Mouse (Mus musculus): Measurements from ENCODE around the gene Ets2. TPM values are rescaled to one million over a fixed set of nuclear protein-coding genes. Genes with fewer than 3 reads are reported as not detected.

The Ets2 gene
- 44.6 and 47.9 TPM in 2 replicates for polyA plus RNA-seq (2016; fragmentation: Nextera tagmentation; extraction: Ambion mirVana)

DNA sequence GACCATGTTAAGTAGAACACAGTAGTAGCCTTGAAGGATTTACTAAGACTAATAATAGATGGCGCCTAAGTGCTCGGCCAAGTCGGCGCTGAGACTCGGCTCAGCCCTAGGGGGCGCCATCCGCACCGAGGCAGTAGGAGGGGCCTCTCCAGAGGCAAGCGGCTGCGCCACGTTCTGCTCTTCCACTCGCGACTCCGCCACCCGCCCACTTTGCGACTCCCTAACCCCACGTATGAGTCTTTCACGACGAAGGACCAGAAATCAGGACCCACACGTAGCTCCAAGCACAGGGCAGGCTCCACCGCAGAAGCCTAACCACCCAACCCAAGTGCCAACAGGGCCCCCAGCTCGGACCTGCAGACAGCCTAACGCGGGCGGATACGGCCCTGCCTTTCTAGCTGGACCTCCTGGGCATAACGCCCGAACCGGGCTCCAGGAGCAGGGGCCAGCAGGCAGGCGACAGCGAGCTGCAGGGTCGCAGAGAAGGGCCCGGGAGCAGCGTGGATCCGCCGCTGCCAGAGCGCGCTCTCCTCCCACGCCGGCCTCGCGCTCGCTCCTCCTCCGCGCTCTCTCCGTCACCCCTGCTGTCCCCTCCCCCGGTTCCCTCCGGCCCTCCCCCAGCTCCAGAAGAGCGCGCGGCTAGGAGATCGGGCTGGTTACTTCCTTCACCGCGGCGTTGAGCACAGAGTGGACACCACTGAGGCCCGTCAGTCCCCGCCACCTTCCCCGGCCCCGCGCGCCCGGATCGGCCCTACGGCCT is at the start of gene Ets2:
Gene Ets2 (plus strand): TSS at position 274 of the 760 bp plus-strand sequence.
- peak within 1 kb of the TSS; percentile 87 for H3K27ac ChIP-seq
- H3K36me3 ChIP-seq: no peaks in the 10 kb centered on the region
- 0% methylated on average over 45 of the region's 64 CpGs for WGBS
- peak within 1 kb of the TSS; percentile 87 for H3K4me3 ChIP-seq
- H3K4me2 ChIP-seq (replicated peaks): peak within 1 kb of the TSS; percentile 95
- H3K9me3 ChIP-seq (replicated peaks): no peaks in the 10 kb centered on the region
- H3K27me3 ChIP-seq: no peaks in the 10 kb centered on the region
- ATAC-seq (ENCODE audit: low FRiP score): peak; percentile 94
- H3K4me1 ChIP-seq: peaks cover 18% of the 10 kb centered on the region
- peak within 1 kb of the TSS; percentile 87 for H3K9ac ChIP-seq

DNA sequence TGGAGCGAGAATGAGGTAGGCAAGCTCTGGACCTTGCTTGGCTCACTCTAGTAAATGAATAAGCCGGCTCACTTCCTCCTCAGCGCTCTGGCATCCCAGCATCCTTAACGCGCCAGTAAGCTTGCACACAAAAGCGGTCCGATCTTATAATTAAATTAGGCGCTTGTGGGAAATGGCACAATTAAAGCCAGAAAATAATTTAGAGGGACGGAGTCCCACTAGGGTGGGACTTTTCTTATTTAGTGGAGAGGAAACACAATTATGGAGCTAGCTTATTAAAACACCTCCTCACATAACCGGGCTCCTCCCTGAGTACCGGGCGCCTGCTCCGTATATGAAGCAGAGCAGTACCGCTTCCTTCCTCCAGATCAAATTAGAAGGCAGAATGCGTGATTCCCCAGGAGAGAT is 47.7 kb upstream of the Ets2 start:
- H3K4me1 ChIP-seq: no peaks in the 10 kb centered on the region
- ATAC-seq (ENCODE audit: low FRiP score): 0 out of 2 replicates have a peak, but pooled peaks have one; percentile 50
- no peak overlapping the region for H3K27ac ChIP-seq
- no peaks in the 10 kb centered on the region for H3K27me3 ChIP-seq
- 77% methylated on average over 15 of the region's 15 CpGs for WGBS
- no peaks in the 10 kb centered on the region for H3K36me3 ChIP-seq
- peaks cover 13% of the 10 kb centered on the region for H3K9me3 ChIP-seq (replicated peaks)
- H3K4me3 ChIP-seq: no peak overlapping the region
- H3K9ac ChIP-seq: no peak overlapping the region
- H3K4me2 ChIP-seq (replicated peaks): no peak overlapping the region; the same call in 1 of the 2 replicates

DNA sequence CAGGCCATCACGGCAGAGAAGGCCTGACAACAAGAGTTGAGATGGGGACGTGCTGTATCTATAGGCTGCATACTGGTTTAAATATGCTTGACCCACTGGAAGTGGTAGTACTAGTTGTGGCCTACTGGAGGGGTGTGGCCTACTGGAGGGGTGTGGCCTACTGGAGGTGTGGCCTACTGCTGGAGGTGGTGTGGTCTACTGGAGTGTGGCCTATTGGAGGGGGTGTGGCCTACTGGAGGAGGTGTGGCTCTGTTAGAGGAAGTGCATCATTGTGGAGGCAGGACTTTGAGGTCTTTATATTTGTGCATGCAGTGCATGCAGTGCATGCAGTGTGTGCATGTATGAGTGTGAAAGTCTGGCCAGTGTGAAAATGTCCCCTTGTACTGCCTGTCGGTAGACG is 45.3 kb upstream of the Ets2 start:
- no peak overlapping the region for H3K27ac ChIP-seq
- no peak for ATAC-seq (ENCODE audit: low FRiP score)
- no peak overlapping the region for H3K4me3 ChIP-seq
- H3K27me3 ChIP-seq: no peaks in the 10 kb centered on the region; the same call in 1 of the 2 replicates
- no peak overlapping the region for H3K4me2 ChIP-seq (replicated peaks)
- H3K9me3 ChIP-seq (replicated peaks): peaks cover 13% of the 10 kb centered on the region
- 97% methylated on average over 4 of the region's 4 CpGs for WGBS
- no peaks in the 10 kb centered on the region for H3K4me1 ChIP-seq
- no peak overlapping the region for H3K9ac ChIP-seq
- no peaks in the 10 kb centered on the region for H3K36me3 ChIP-seq

DNA sequence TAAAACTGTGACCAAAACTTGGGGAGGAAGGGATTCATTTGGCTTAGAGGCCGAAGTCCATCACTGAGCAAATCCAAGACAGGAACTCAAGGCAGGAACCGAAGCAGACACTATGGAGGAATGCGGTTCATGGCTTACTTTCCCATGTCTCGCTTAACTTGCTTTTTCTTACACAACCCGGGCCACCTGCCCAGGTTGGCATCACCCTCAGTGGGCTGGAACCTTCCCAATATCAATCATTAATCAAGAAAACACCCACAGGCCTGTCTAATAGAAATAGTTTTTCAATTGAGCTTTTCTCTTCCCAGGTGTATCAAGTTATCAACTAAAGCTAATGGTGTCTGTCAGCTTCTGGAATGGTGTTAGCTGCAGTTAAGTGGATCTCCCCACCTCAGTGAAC is 44.7 kb upstream of the Ets2 start:
- WGBS: 94% methylated on average over 5 of the region's 5 CpGs
- Histone ChIP-seq H3K4me2 (replicated peaks) (no peak overlapping the region), H3K27ac (no peak overlapping the region), H3K9ac (no peak overlapping the region), H3K4me3 (no peak overlapping the region), H3K9me3 (replicated peaks) (peaks cover 13% of the 10 kb centered on the region), H3K36me3 (no peaks in the 10 kb centered on the region), H3K27me3 (no peaks in the 10 kb centered on the region; the same call in 1 of the 2 replicates), H3K4me1 (no peaks in the 10 kb centered on the region)
- ATAC-seq (ENCODE audit: low FRiP score): no peak

DNA sequence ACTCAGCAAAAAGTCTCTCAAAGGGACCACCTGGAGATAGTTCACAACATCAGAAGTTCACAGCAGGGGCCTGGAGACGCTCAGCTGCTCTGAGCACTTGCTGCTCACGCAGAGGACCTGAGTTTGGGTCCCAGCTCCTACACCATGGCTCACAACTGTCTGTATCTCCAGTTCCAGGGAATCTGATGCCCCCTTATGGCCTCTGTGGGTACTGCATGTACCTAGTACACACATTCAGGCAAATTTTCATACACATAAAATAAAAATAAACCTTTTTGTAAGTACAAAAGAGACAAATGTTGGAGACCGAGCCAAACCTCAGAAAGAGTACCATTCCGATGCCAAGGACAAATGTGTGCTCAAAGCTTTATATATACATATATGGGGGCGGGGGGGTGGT is 44.1 kb upstream of the Ets2 start:
- Histone ChIP-seq H3K4me2 (replicated peaks) (no peak overlapping the region), H3K27ac (no peak overlapping the region), H3K27me3 (no peaks in the 10 kb centered on the region; the same call in 1 of the 2 replicates), H3K9ac (no peak overlapping the region), H3K36me3 (no peaks in the 10 kb centered on the region), H3K4me3 (no peak overlapping the region), H3K9me3 (replicated peaks) (peaks cover 13% of the 10 kb centered on the region), H3K4me1 (no peaks in the 10 kb centered on the region)
- WGBS: 94% methylated on average over 5 of the region's 5 CpGs
- no peak for ATAC-seq (ENCODE audit: low FRiP score)

DNA sequence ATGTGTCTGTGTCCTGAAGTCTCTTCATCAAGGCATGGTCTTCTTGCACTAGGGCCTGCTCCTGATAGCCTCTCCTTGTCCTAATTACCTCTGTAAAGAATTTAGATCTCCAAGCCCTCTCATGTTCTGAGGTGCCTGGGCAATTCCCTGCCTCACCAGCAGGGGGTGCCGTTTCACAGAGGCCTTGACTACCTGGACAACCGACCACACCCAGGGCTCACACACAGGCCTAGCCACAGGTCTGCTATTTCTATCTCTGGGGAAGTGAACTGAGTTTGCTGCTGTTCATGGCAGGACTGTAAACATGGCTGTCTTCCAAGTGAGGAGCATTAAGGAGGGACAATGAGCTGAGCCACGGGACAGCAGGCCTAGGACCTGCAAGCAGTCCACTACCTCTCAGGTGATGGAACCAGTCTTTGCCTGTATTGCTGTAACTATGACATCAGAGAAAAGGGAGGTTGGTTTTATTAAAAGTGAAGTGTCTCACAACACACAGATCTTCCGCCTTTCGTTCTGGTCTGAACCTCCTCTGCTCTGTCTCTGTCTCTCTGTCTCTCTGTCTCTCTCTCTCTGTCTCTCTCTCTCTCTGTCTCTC is 42.9 kb upstream of the Ets2 start:
- Histone ChIP-seq H3K36me3 (no peaks in the 10 kb centered on the region), H3K27ac (no peak overlapping the region), H3K9ac (no peak overlapping the region), H3K27me3 (no peaks in the 10 kb centered on the region; the same call in 1 of the 2 replicates), H3K9me3 (replicated peaks) (peaks cover 13% of the 10 kb centered on the region), H3K4me3 (no peak overlapping the region), H3K4me2 (replicated peaks) (no peak overlapping the region), H3K4me1 (no peaks in the 10 kb centered on the region)
- WGBS: 63% methylated on average over 5 of the region's 5 CpGs
- ATAC-seq (ENCODE audit: low FRiP score): no peak

DNA sequence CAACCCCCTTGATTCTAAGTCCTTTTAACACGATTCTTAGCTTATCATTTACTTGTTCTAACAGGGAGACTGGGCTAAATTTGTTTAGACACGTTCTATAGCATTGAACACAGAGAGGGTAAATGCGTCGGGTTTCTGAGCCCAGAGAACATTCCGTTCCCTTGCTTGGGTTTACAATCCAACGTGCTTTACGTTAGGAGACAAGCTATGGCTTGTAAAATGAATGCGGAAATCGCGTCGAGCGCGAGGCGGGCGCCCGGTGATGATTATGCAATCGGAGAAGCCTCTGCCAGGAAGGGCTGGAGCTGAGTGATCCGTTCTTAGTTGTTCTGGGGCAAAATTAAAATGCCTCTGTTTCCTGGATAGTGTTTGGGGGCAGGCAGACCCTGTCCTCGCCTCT is 42.4 kb upstream of the Ets2 start:
- Histone ChIP-seq H3K4me1 (no peaks in the 10 kb centered on the region), H3K27me3 (no peaks in the 10 kb centered on the region; the same call in 1 of the 2 replicates), H3K4me2 (replicated peaks) (no peak overlapping the region), H3K36me3 (no peaks in the 10 kb centered on the region), H3K27ac (no peak overlapping the region), H3K9ac (no peak overlapping the region), H3K9me3 (replicated peaks) (peaks cover 13% of the 10 kb centered on the region), H3K4me3 (no peak overlapping the region)
- no peak for ATAC-seq (ENCODE audit: low FRiP score)
- 86% methylated on average over 19 of the region's 19 CpGs for WGBS

DNA sequence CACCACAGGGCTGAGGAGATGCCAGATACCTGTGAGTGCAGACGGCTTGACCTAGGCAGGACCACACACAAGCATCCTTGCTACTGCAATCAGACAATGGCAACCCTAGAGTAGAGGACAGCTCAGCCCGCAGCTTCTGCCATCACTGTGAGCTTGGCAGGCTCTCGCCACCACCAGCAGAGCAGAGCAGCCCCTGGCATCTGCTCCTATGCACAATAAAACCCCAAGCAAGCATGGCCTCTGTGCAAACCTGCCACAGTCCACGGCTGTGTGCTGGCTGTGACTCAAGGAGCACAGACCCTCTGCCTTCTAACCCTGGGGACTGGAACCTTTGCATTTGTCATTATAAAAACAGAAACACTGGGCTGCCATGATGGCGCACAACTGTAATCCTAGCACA is 41.0 kb upstream of the Ets2 start:
- 79% methylated on average over 5 of the region's 5 CpGs for WGBS
- Histone ChIP-seq H3K27ac (no peak overlapping the region), H3K27me3 (no peaks in the 10 kb centered on the region; the same call in 1 of the 2 replicates), H3K9me3 (replicated peaks) (peaks cover 13% of the 10 kb centered on the region), H3K4me3 (no peak overlapping the region), H3K4me1 (no peaks in the 10 kb centered on the region), H3K36me3 (no peaks in the 10 kb centered on the region), H3K9ac (no peak overlapping the region), H3K4me2 (replicated peaks) (no peak overlapping the region)
- ATAC-seq (ENCODE audit: low FRiP score): no peak

DNA sequence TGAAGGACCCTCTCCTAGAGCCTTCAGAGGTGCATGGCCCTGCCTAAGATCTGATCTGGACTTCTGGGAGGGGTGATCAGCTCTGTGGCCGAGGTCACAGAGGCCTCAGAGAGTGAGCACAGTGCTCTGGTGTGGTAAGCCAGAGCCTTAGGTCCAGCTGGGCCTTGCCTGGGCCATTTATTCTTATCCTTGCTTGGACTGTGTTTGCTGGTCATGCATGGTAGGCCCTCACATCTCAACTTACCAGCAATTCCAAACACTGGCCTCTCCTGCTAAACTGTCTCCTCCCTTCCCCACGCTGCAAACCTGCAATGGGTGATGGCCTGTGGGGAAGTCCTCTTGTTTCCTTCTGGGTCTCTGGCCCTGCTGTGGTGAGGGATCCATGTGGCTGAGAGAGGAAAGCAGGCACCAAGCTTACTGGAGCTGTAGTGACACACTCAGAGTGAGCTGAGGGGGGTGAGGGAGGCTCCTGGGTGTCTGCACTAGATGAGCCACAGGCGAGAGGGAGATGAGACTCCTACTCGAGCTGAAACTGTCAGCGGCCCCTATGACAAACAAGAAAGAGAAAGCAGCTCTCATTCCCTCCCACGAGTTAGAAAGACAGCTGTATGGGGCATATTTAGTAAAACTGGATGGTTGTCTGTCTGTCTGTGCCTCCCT is 36.3 kb upstream of the Ets2 start:
- Histone ChIP-seq H3K27ac (no peak overlapping the region), H3K9ac (no peak overlapping the region), H3K36me3 (no peaks in the 10 kb centered on the region), H3K27me3 (no peaks in the 10 kb centered on the region), H3K4me2 (replicated peaks) (no peak overlapping the region), H3K4me1 (0 out of 2 replicates have a peak, but pooled peaks cover 3% of the 10 kb centered on the region), H3K9me3 (replicated peaks) (no peaks in the 10 kb centered on the region), H3K4me3 (no peak overlapping the region)
- ATAC-seq (ENCODE audit: low FRiP score): no peak
- WGBS: 78% methylated on average over 6 of the region's 6 CpGs

DNA sequence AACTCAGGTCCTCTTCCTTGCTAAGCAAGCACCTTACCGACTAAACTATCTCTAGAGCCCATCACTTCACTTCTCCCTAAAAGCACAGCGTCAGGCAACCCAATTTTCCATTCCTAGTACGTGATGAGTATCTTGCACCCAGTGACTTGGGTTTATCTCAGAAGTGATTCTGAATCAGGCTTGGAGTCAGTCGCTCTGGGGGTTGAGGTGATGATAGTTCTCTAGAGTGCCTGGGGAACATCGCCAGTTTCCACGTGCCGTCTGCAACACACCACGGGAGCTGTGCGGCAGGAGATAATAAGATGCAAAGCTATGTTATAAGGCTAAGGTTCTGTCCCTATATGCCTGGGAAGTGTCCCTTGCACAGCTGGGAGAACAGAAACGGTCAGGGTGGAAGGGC is 35.6 kb upstream of the Ets2 start:
- H3K27ac ChIP-seq: no peak overlapping the region
- 90% methylated on average over 10 of the region's 10 CpGs for WGBS
- no peak overlapping the region for H3K9ac ChIP-seq
- ATAC-seq (ENCODE audit: low FRiP score): no peak
- 0 out of 2 replicates have a peak, but pooled peaks cover 3% of the 10 kb centered on the region for H3K4me1 ChIP-seq
- no peaks in the 10 kb centered on the region for H3K27me3 ChIP-seq
- no peaks in the 10 kb centered on the region for H3K9me3 ChIP-seq (replicated peaks)
- H3K36me3 ChIP-seq: no peaks in the 10 kb centered on the region
- no peak overlapping the region for H3K4me3 ChIP-seq
- no peak overlapping the region for H3K4me2 ChIP-seq (replicated peaks)

DNA sequence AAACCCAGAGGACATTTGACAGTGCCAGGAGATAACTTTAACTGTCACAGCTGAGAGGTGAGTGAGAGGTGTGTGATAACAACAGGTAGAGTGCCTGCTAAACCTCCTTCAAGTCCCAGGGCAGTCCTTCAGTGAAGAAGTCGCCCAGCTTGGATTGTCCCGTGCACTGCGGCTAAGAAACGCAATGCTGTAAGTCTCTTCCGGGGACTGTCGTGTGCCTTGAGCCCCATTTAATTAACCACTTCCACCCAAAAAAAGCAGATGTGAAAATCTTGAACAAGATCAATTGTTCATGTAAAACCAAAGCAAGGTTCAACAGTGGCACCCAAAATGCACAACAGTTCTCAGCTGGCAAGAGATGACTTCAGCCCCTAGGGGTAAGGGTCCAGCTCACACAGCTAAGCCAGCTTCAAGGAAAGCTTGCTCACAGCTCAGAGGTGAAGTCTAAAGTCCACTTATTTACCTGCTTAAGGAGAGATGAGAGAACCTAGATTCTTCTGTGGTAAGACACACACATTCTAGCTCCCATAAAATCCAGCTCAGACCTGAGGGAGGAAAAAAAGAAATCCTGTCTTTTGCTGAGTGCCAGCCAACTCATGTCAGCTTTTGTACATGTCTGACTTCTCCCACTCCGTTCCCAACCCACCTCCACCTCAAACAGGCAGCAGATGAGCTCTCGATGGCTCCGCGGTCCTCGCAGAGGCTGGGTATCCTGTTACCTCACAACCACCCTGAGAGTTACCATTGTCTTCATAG is 34.3 kb upstream of the Ets2 start:
- 0 out of 2 replicates have a peak, but pooled peaks cover 3% of the 10 kb centered on the region for H3K4me1 ChIP-seq
- H3K27me3 ChIP-seq: no peaks in the 10 kb centered on the region
- H3K4me2 ChIP-seq (replicated peaks): no peak overlapping the region
- H3K9me3 ChIP-seq (replicated peaks): no peaks in the 10 kb centered on the region
- H3K27ac ChIP-seq: no peak overlapping the region
- 71% methylated on average over 11 of the region's 11 CpGs for WGBS
- H3K9ac ChIP-seq: no peak overlapping the region
- H3K36me3 ChIP-seq: no peaks in the 10 kb centered on the region
- ATAC-seq (ENCODE audit: low FRiP score): no peak
- no peak overlapping the region for H3K4me3 ChIP-seq

Measured in hindbrain, embryonic 12.5 days (tissue).